Mouse (Mus musculus) heart, postnatal 0 days (tissue): ENCODE results near the gene Trnau1ap.

Source experiments
- CTCF ChIP-seq: IDR thresholded peaks from 2 replicates; pipeline ENCODE4 v1.5.1; 2016; ENCODE audit warnings: antibody characterized with exemption, control low read depth, low read depth
- EP300 ChIP-seq: IDR thresholded peaks from 2 replicates; pipeline ENCODE4 v1.6.1; 2016; ENCODE audit warnings: antibody characterized with exemption, low read depth

- TF ChIP-seq CTCF: no peak
- TF ChIP-seq EP300: no peak
Measured at GRCm38 (mm10) chr4:132311801-132312200, 17.5 kb downstream of the Trnau1ap start.
